In genomic region chr16:24651655-24652654, GRCm38 (mm10) we compare ENCODE assay signal across 16 mouse cellular contexts.
DNase-seq lines count a peak whose midpoint lies in the region; TF ChIP-seq lines count a peak whose summit lies in the region.
"Had no signal": no experiment of that assay in that cellular context is flagged by ENCODE, and none has a peak within 500 bp of the region (broad histone marks: within the 10 kb centered on the region; RNA-seq: fewer than 3 reads in every experiment).

No protein-coding gene starts in this region.

- H3K27ac ChIP-seq in layer of hippocampus, adult 2 months = peak overlapping the region; percentile 15
- H3K27ac ChIP-seq: hindbrain, embryonic 14.5 days; left cerebral cortex, adult 2 months; limb, embryonic 12.5 days; midbrain, embryonic 15.5 days had no signal

- no peak overlapping the region for H3K4me3 ChIP-seq in layer of hippocampus, adult 2 months
- H3K4me3 ChIP-seq: heart, embryonic 15.5 days; left cerebral cortex, adult 2 months; limb, embryonic 12.5 days; midbrain, embryonic 15.5 days had no signal

- no peak for TF ChIP-seq CTCF in layer of hippocampus, adult 2 months (conservative IDR thresholded peaks at IDR 0.05)

- DNase-seq in layer of hippocampus, adult 2 months (ENCODE audit: low spot score in 2 of 2) = no peak
- DNase-seq in layer of hippocampus, adult 8-10 months (ENCODE audit: low spot score in 2 of 2) = no peak
- peak; percentile 48 for DNase-seq in brain, adult 2 months (ENCODE audit: low read depth, low spot score)
- peak; percentile 44 for DNase-seq in lung, postnatal 36 days
- peak; percentile 26 to 30 for DNase-seq in thymus, postnatal 10 days (ENCODE audit: low spot score in 2 of 2)
- no peak for DNase-seq in adrenal gland, postnatal 14 days
- DNase-seq in urinary bladder, adult 18-20 months (ENCODE audit: low spot score in 2 of 2) = no peak
- DNase-seq in embryo, embryonic 10 days (ENCODE audit: low spot score) = no peak
- DNase-seq: gastrocnemius, postnatal 36 days; kidney, adult 11 months; right cerebral cortex, adult 18-20 months had no signal

Comparison
In these comparisons a context has a peak if more than half of its experiments do, and no peak if none do; other contexts are left out.
1. DNase-seq: peak in brain, adult 2 months (single experiment), lung, postnatal 36 days (single experiment) and thymus, postnatal 10 days (2 of 2); none in layer of hippocampus, adult 2 months (0 of 2), layer of hippocampus, adult 8-10 months (0 of 2), adrenal gland, postnatal 14 days (single experiment), urinary bladder, adult 18-20 months (0 of 2) and embryo, embryonic 10 days (single experiment).